Mouse (Mus musculus): ENCODE results near the gene Nrl. TPM values are rescaled to one million over a fixed set of nuclear protein-coding genes. Genes with fewer than 3 reads are reported as not detected.

The Nrl gene
- polyA plus RNA-seq, 2 experiments, result not detected

DNA sequence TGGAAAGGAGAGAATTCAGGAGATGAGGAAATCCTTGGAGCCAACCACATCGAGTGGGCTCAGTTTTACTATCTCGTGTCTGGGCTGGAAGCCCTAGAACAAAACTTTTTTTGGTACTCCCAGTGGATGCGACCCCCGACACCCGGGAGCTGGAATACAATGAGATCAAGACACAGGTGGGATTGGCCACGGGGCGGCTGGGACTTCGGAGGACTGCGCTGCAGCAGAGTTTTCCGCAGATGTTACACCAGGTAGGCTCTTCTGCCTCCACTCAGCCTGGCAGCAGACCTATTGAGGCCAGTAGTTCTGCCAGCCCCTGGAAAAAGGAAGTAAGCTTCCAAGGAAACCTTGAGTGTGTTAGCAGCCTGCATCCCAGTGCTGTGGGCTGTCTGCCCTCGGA lies 38.5 kb upstream of the Nrl start:
- DNase-seq (ENCODE audit: low read depth in 3 of 3, low spot score in 3 of 3) (no peak), ATAC-seq (ENCODE audit: insufficient read depth) (no peak)
- Histone ChIP-seq H3K9me3 (ENCODE audit: control insufficient read depth, low read length) (no peaks in the 10 kb centered on the region), H3K27me3 (ENCODE audit: control insufficient read depth, insufficient read depth, low read length) (no peaks in the 10 kb centered on the region), H3K36me3 (replicated peaks; ENCODE audit: control insufficient read depth, insufficient read depth, low read depth) (peaks cover 37% of the 10 kb centered on the region), H3K27ac (no peak overlapping the region), H3K9ac (replicated peaks) (no peak overlapping the region), H3K4me1 (replicated peaks; ENCODE audit: control insufficient read depth in 2 of 2, insufficient read depth in 2 of 2, low read length in 1 of 2) (peaks cover 12 to 24% of the 10 kb centered on the region in 2 experiments), H3K4me3 (ENCODE audit: insufficient read depth in 1 of 2, low read depth in 2 of 2, low read length in 2 of 2) (no peak overlapping the region), H3K4me2 (ENCODE audit: low read depth) (no peak overlapping the region)
- WGBS (ENCODE audit: insufficient replicate concordance), result 80% methylated on average over 11 of the region's 11 CpGs
- TF ChIP-seq CTCF (IDR thresholded peaks at IDR 0.05; ENCODE audit: low read depth), result no peak
- no peak for TF ChIP-seq EP300 (IDR thresholded peaks at IDR 0.05; ENCODE audit: low read depth)

DNA sequence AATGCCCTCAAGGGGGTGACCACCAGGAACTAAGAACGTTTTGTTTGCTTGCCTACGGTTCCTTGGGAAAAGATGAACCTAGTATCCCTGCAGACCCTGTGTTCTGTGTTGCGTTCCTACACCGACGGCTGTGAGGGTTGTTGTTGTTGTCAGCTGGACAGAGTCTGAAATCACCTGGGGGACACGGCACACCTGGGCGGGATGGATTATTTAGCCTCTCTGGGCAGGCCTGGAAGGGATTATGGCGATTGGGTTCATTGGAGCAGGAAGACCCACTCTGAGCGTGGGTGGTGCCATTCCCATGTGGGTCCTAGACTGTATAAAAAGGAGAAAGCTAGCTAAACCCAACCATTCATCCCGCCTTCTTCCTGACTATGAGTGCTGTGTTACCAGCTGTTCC lies 37.1 kb upstream of the Nrl start:
- Histone ChIP-seq H3K27me3 (ENCODE audit: control insufficient read depth, insufficient read depth, low read length) (no peaks in the 10 kb centered on the region), H3K9ac (replicated peaks) (no peak overlapping the region), H3K9me3 (ENCODE audit: control insufficient read depth, low read length) (no peaks in the 10 kb centered on the region), H3K4me2 (ENCODE audit: low read depth) (peak overlapping the region; percentile 97), H3K4me1 (replicated peaks; ENCODE audit: control insufficient read depth in 2 of 2, insufficient read depth in 2 of 2, low read length in 1 of 2) (peaks cover 20 to 37% of the 10 kb centered on the region in 2 experiments), H3K27ac (no peak overlapping the region), H3K4me3 (ENCODE audit: insufficient read depth in 1 of 2, low read depth in 2 of 2, low read length in 2 of 2) (peak overlapping the region in 1 of 2 experiments; percentile 83; a peak in 1 of 4 replicates), H3K36me3 (replicated peaks; ENCODE audit: control insufficient read depth, insufficient read depth, low read depth) (peaks cover 31% of the 10 kb centered on the region)
- DNase-seq (ENCODE audit: low read depth in 3 of 3, low spot score in 3 of 3) (no peak), ATAC-seq (ENCODE audit: insufficient read depth) (no peak)
- TF ChIP-seq CTCF (IDR thresholded peaks at IDR 0.05; ENCODE audit: low read depth) (no peak), EP300 (IDR thresholded peaks at IDR 0.05; ENCODE audit: low read depth) (no peak)
- 79% methylated on average over 10 of the region's 10 CpGs for WGBS (ENCODE audit: insufficient replicate concordance)

DNA sequence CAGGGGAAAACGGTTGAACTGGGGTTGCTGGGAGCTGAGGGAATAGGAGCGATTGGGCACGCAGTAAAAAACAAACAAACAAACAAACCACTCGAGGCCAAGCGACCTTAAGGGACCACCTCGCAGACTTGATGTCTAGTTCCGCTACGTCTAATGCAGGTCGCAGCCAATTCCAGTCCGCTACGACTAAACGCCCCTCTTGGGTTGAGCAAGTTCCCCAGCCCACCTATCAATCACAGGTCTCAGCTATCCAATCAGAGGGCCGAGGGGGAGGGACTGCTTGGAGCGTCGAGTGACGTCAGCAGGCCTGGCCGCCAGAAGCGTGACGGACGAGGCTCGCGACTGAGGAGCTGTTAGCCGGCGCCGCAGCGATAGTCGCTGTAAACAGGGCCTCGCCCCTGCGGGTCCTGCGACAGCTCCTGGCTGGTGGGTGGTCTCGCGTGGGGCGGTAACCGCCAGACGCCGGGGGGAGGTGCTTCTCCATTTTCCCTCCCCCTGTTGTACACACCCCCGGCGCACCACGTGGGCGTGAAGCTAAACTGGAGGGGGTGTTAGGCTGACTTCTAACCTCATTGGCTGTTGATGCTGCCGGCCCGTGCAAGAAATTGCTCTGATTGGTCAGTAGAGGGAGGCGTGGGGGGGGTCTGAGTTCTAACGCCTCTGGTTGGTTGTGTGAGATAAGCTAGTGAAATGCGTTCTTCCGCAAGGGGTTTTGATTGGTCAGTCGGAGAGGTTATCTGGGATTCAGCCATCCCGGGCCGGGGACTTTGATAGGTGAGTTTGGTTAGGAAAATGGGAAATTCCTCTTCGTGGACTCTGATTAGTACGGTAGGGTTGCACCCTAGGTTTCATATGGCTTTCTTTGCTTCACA lies 35.7 kb upstream of the Nrl start, which contains the start of gene A730061H03Rik:
Gene A730061H03Rik, minus strand, starts transcription at position 205 of the 872 bp plus-strand sequence.
- Histone ChIP-seq H3K4me2 (ENCODE audit: low read depth) (peak within 1 kb of the TSS; percentile 97), H3K36me3 (replicated peaks; ENCODE audit: control insufficient read depth, insufficient read depth, low read depth) (peaks cover 16% of the 10 kb centered on the region), H3K27me3 (ENCODE audit: control insufficient read depth, insufficient read depth, low read length) (no peaks in the 10 kb centered on the region), H3K27ac (peak within 1 kb of the TSS; percentile 94), H3K9ac (replicated peaks) (peak within 1 kb of the TSS; percentile 98), H3K9me3 (ENCODE audit: control insufficient read depth, low read length) (no peaks in the 10 kb centered on the region), H3K4me1 (replicated peaks; ENCODE audit: control insufficient read depth in 2 of 2, insufficient read depth in 2 of 2, low read length in 1 of 2) (peaks cover 28 to 42% of the 10 kb centered on the region in 2 experiments), H3K4me3 (ENCODE audit: insufficient read depth in 1 of 2, low read depth in 2 of 2, low read length in 2 of 2) (peak within 1 kb of the TSS; percentile 83)
- no peak for TF ChIP-seq CTCF (IDR thresholded peaks at IDR 0.05; ENCODE audit: low read depth)
- peak; percentile 65 for TF ChIP-seq EP300 (IDR thresholded peaks at IDR 0.05; ENCODE audit: low read depth)
- WGBS (ENCODE audit: insufficient replicate concordance), result under 1% methylated on average over 49 of the region's 51 CpGs
- ATAC-seq (ENCODE audit: insufficient read depth) (peak; percentile 88), DNase-seq (ENCODE audit: low read depth in 3 of 3, low spot score in 3 of 3) (peak; percentile 99)

DNA sequence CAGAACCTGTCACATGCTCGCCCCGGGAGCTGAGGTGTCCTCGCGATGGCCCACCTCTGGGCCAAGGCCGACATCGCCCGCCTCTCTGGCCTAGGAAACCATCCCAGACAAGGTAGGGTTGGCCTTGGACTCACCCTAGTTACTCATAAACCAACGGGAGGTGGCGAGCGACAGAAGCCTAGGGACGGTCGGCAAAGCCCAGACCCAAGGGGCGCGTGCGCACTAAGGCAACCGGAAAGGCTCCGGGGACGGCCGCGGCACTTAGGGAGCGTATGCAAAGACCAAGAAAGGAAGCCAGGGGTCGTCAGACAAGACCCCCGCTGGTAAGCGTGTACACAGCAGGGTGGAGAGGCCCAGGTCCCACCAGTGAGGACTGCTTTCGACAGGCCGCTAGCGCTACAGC lies 35.0 kb upstream of the Nrl start, which contains the start of gene Dcaf11:
Gene Dcaf11, plus strand, starts transcription at position 208 of the 403 bp plus-strand sequence.
- under 1% methylated on average over 27 of the region's 27 CpGs for WGBS (ENCODE audit: insufficient replicate concordance)
- Histone ChIP-seq H3K36me3 (replicated peaks; ENCODE audit: control insufficient read depth, insufficient read depth, low read depth) (peaks cover 10% of the 10 kb centered on the region), H3K9ac (replicated peaks) (peak within 1 kb of the TSS; percentile 98), H3K4me1 (replicated peaks; ENCODE audit: control insufficient read depth in 2 of 2, insufficient read depth in 2 of 2, low read length in 1 of 2) (peaks cover 29 to 42% of the 10 kb centered on the region in 2 experiments), H3K27ac (peak within 1 kb of the TSS; percentile 94), H3K9me3 (ENCODE audit: control insufficient read depth, low read length) (no peaks in the 10 kb centered on the region), H3K4me2 (ENCODE audit: low read depth) (peak within 1 kb of the TSS; percentile 97), H3K27me3 (ENCODE audit: control insufficient read depth, insufficient read depth, low read length) (no peaks in the 10 kb centered on the region), H3K4me3 (ENCODE audit: insufficient read depth in 1 of 2, low read depth in 2 of 2, low read length in 2 of 2) (peak within 1 kb of the TSS; percentile 83)
- ATAC-seq (ENCODE audit: insufficient read depth), result peak; percentile 76
- TF ChIP-seq EP300 (IDR thresholded peaks at IDR 0.05; ENCODE audit: low read depth), result peak; percentile 56
- peak; percentile 63 for TF ChIP-seq CTCF (IDR thresholded peaks at IDR 0.05; ENCODE audit: low read depth)
- DNase-seq (ENCODE audit: low read depth in 3 of 3, low spot score in 3 of 3), result peak; percentile 86 to 89 (median 86)
